ENCODE assay signal across 17 mouse cellular contexts in the genomic region with DNA sequence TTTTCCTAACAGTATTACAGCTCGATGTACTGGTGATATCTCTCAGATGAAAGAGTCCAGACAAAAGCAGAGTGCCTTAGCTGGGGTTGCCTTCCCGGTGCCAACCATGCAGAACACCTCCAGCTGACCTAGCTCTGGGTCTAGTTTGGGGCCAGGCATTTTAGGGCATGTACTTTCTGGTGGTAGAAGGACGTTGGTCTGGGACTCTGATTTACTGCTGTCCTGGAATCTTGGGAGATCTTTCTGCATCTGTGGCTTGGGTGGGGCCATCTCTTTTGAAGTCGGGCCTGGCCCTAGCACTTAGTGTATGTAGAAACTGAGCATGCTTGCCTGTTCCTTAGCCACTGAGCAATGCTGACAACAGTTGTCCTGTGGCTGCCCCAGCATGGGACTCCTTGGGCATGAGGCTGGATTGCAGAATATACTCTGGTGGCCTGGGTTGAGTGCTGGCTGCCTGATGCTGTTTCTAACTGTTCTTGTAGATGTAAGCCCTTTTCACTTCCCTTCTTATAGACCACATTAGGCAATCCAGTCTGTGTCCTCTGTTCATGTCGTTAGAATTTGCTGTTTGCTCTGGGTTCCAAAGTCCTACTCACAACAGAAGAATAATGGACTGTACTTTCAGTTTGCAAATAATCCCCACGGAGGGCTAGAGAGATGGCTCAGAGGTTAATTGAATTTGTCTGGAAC. TPM values are rescaled to one million over a fixed set of nuclear protein-coding genes. Genes with fewer than 3 reads are reported as not detected.
DNase-seq lines count a peak whose midpoint lies in the region; ATAC-seq and TF ChIP-seq lines count a peak whose summit lies in the region.
"Had no signal": no experiment of that assay in that cellular context is flagged by ENCODE, and none has a peak within 500 bp of the region (broad histone marks: within the 10 kb centered on the region; RNA-seq: fewer than 3 reads in every experiment).

No protein-coding gene starts in this region.

- intact Hi-C loops in gastrocnemius, postnatal 14 days (cut with DNase I; ENCODE audit: low total_unique reads): no loop called here
- intact Hi-C loops in gastrocnemius, adult 2 months (cut with DNase I): no loop called here

- no peaks in the 10 kb centered on the region for H3K27me3 ChIP-seq in midbrain, embryonic 11.5 days (ENCODE audit: control insufficient read depth, insufficient read depth, low read length)
- no peaks in the 10 kb centered on the region for H3K27me3 ChIP-seq in midbrain, embryonic 13.5 days
- H3K27me3 ChIP-seq in liver, embryonic 12.5 days (replicated peaks): no peaks in the 10 kb centered on the region
- H3K27me3 ChIP-seq in splenic B cell, adult 2 months (ENCODE audit: control insufficient read depth, insufficient read depth, low read length, poor library complexity, severe bottlenecking): no peaks in the 10 kb centered on the region
- H3K27me3 ChIP-seq: neural tube, embryonic 13.5 days had no signal

- no peak overlapping the region for H3K9ac ChIP-seq in midbrain, embryonic 11.5 days (ENCODE audit: low read length)
- no peak overlapping the region for H3K9ac ChIP-seq in midbrain, embryonic 13.5 days (replicated peaks)
- H3K9ac ChIP-seq in liver, embryonic 12.5 days: no peak overlapping the region
- H3K9ac ChIP-seq: neural tube, embryonic 13.5 days had no signal

- peak; percentile 13 for DNase-seq in gastrocnemius, postnatal 25 days
- DNase-seq in gastrocnemius, postnatal 14 days: no peak
- DNase-seq in midbrain, embryonic 11.5 days (ENCODE audit: low spot score, missing footprints): peak; percentile 67
- DNase-seq in splenic B cell, adult 2 months (ENCODE audit: low read depth, low spot score): peak; percentile 8
- no peak for DNase-seq in thymus, postnatal 4 days
- no peak for DNase-seq in gastrocnemius, adult 2 months
- DNase-seq: adrenal gland, adult 2 months; cerebellum, postnatal 14 days; thymus, postnatal 25 days had no signal

- H3K36me3 ChIP-seq in midbrain, embryonic 11.5 days (ENCODE audit: control insufficient read depth, insufficient read depth, low read length): no peaks in the 10 kb centered on the region
- no peaks in the 10 kb centered on the region; the same call in 1 of the 2 replicates for H3K36me3 ChIP-seq in midbrain, embryonic 13.5 days
- peaks cover 7% of the 10 kb centered on the region; the same call in 1 of the 2 replicates for H3K36me3 ChIP-seq in liver, embryonic 12.5 days
- H3K36me3 ChIP-seq in splenic B cell, adult 2 months (ENCODE audit: control insufficient read depth, insufficient read depth, low read length, poor library complexity, severe bottlenecking): no peaks in the 10 kb centered on the region
- H3K36me3 ChIP-seq: neural tube, embryonic 13.5 days had no signal

- no peak for ATAC-seq in midbrain, embryonic 11.5 days (ENCODE audit: low FRiP score)
- no peak for ATAC-seq in midbrain, embryonic 13.5 days
- ATAC-seq in liver, embryonic 12.5 days: no peak

- H3K27ac ChIP-seq in midbrain, embryonic 11.5 days (ENCODE audit: low read depth, low read length): no peak overlapping the region
- no peak overlapping the region for H3K27ac ChIP-seq in midbrain, embryonic 13.5 days
- peak overlapping the region; percentile 59; the same call in 1 of the 2 replicates for H3K27ac ChIP-seq in liver, embryonic 12.5 days
- no peak overlapping the region for H3K27ac ChIP-seq in gastrocnemius, adult 2 months
- H3K27ac ChIP-seq: neural tube, embryonic 13.5 days had no signal

- H3K4me3 ChIP-seq in midbrain, embryonic 11.5 days (ENCODE audit: low read depth, low read length): no peak overlapping the region
- no peak overlapping the region for H3K4me3 ChIP-seq in midbrain, embryonic 13.5 days (replicated peaks)
- H3K4me3 ChIP-seq in liver, embryonic 12.5 days: no peak overlapping the region
- no peak overlapping the region for H3K4me3 ChIP-seq in gastrocnemius, adult 2 months
- H3K4me3 ChIP-seq: neural tube, embryonic 13.5 days had no signal

- TF ChIP-seq CTCF in gastrocnemius, adult 2 months (IDR thresholded peaks at IDR 0.05): no peak

- H3K4me1 ChIP-seq in midbrain, embryonic 11.5 days (ENCODE audit: control insufficient read depth, insufficient read depth, low read length): peaks cover 2% of the 10 kb centered on the region; the same call in 1 of the 2 replicates
- H3K4me1 ChIP-seq in midbrain, embryonic 13.5 days (replicated peaks): peaks cover 26% of the 10 kb centered on the region
- H3K4me1 ChIP-seq in liver, embryonic 12.5 days: peaks cover 57% of the 10 kb centered on the region

- no peaks in the 10 kb centered on the region for H3K9me3 ChIP-seq in midbrain, embryonic 11.5 days (ENCODE audit: control insufficient read depth, low read length)
- H3K9me3 ChIP-seq in midbrain, embryonic 13.5 days: no peaks in the 10 kb centered on the region
- no peaks in the 10 kb centered on the region for H3K9me3 ChIP-seq in liver, embryonic 12.5 days (replicated peaks)
- H3K9me3 ChIP-seq: G1E; neural tube, embryonic 13.5 days had no signal

- H3K4me2 ChIP-seq in midbrain, embryonic 11.5 days: no peak overlapping the region
- H3K4me2 ChIP-seq in midbrain, embryonic 13.5 days (replicated peaks): no peak overlapping the region
- H3K4me2 ChIP-seq in liver, embryonic 12.5 days: peak overlapping the region; percentile 27; the same call in 1 of the 2 replicates
- H3K4me2 ChIP-seq: neural tube, embryonic 13.5 days had no signal

- WGBS in midbrain, embryonic 11.5 days: 72% methylated on average over 6 of the region's 6 CpGs
- WGBS in midbrain, embryonic 13.5 days: 69% methylated on average over 6 of the region's 6 CpGs
- 43% methylated on average over 6 of the region's 6 CpGs for WGBS in liver, embryonic 12.5 days (ENCODE audit: insufficient replicate concordance)

RNA-seq across cellular contexts. Expression of gene Slc36a1, which starts 4.0 kb away (rescaled TPM):
- total RNA-seq in gastrocnemius, postnatal 25 days (2021): 1 to 10 TPM; 5.2 to 5.8 TPM
- 1 to 10 TPM; 4.7 to 5.7 TPM for total RNA-seq in gastrocnemius, postnatal 14 days (2021)
- 1.7 and 2.0 TPM in 2 replicates for polyA plus RNA-seq in midbrain, embryonic 11.5 days (2014; fragmentation: Nextera tagmentation; extraction: Ambion mirVana)
- polyA plus RNA-seq in midbrain, embryonic 13.5 days (2015; fragmentation: Nextera tagmentation; extraction: Ambion mirVana): 2.7 and 2.8 TPM in 2 replicates
- 1.5 and 1.6 TPM in 2 replicates for polyA plus RNA-seq in liver, embryonic 12.5 days (2016; fragmentation: Nextera tagmentation; extraction: Ambion mirVana)
- total RNA-seq in gastrocnemius, adult 2 months (2021): 1 to 10 TPM; 6.2 TPM

RNA-seq across cellular contexts. Expression of gene Slc36a2, which starts 23.3 kb away (rescaled TPM):
- 1 to 10 TPM in 1 of 2 experiments, under 1 TPM in 1; 0.41 to 4.8 TPM for total RNA-seq in gastrocnemius, postnatal 25 days (2021)
- total RNA-seq in gastrocnemius, postnatal 14 days (2021): 1 to 10 TPM in 1 of 2 experiments, under 1 TPM in 1; 0.66 to 2.4 TPM
- polyA plus RNA-seq in midbrain, embryonic 11.5 days (2014; fragmentation: Nextera tagmentation; extraction: Ambion mirVana): not detected in 2 replicates
- polyA plus RNA-seq in midbrain, embryonic 13.5 days (2015; fragmentation: Nextera tagmentation; extraction: Ambion mirVana): 0.17 and 0.27 TPM in 2 replicates
- 6.3 and 6.9 TPM in 2 replicates for polyA plus RNA-seq in liver, embryonic 12.5 days (2016; fragmentation: Nextera tagmentation; extraction: Ambion mirVana)
- under 1 TPM; 0.15 to 0.61 TPM for total RNA-seq in gastrocnemius, adult 2 months (2021)
- polyA plus RNA-seq: G1E had no signal

RNA-seq across cellular contexts. Expression of gene Slc36a3, which starts 56.6 kb away (rescaled TPM):
- not detected for total RNA-seq in gastrocnemius, postnatal 25 days (2021)
- not detected for total RNA-seq in gastrocnemius, postnatal 14 days (2021)
- polyA plus RNA-seq in midbrain, embryonic 11.5 days (2014; fragmentation: Nextera tagmentation; extraction: Ambion mirVana): not detected in 2 replicates
- not detected in 2 replicates for polyA plus RNA-seq in midbrain, embryonic 13.5 days (2015; fragmentation: Nextera tagmentation; extraction: Ambion mirVana)
- not detected in 2 replicates for polyA plus RNA-seq in liver, embryonic 12.5 days (2016; fragmentation: Nextera tagmentation; extraction: Ambion mirVana)
- not detected for total RNA-seq in gastrocnemius, adult 2 months (2021)
- total RNA-seq: adrenal gland, adult 2 months; heart, postnatal 10 days; left cerebral cortex, postnatal 36 days had no signal
- polyA plus RNA-seq: embryonic facial prominence, embryonic 14.5 days; G1E; intestine, embryonic 14.5 days; neural tube, embryonic 13.5 days had no signal

Comparison
In these comparisons a context has a peak if more than half of its experiments do, and no peak if none do; other contexts are left out.
1. DNase-seq: peak in gastrocnemius, postnatal 25 days (single experiment), midbrain, embryonic 11.5 days (single experiment) and splenic B cell, adult 2 months (single experiment); none in gastrocnemius, postnatal 14 days (single experiment), thymus, postnatal 4 days (single experiment) and gastrocnemius, adult 2 months (single experiment).